Mouse (Mus musculus) midbrain, embryonic 14.5 days (tissue): ENCODE measurements around the gene Tbc1d10a. TPM values are rescaled to one million over a fixed set of nuclear protein-coding genes. Genes with fewer than 3 reads are reported as not detected.
"Not testable (repeated sequence)": the region's sequence is repeated elsewhere in the genome, so short reads cannot be mapped to it uniquely, and the experiment has no call there.

ENCODE experiments used
- ATAC-seq: fragments of 200-750 bp; cut with Nextera tagmentation; 2 replicates; pipeline ENCODE4 v1.8.0; 2017; ENCODE audit warnings: moderate number of reproducible peaks, moderate library complexity; ENCODE audit not compliant: low FRiP score, low TSS enrichment
- DNase-seq: peaks from one replicate; pipeline ENCODE4 v3.0.0-alpha.2; 2015
- H3K27ac ChIP-seq: fragments of 300-500 bp; sonication (generic); replicated peaks from 2 replicates; pipeline ENCODE4 v1.5.1; 2014; ENCODE audit warnings: mild to moderate bottlenecking, low read depth, low read length, moderate library complexity
- H3K27me3 ChIP-seq: fragments of 300-500 bp; sonication (generic); 2 replicates; pipeline ENCODE4 v1.6.1; 2014; ENCODE audit warnings: low read length, control low read depth, mixed read lengths; ENCODE audit not compliant: control insufficient read depth, insufficient read depth
- H3K36me3 ChIP-seq: fragments of 300-500 bp; sonication (generic); 2 replicates; pipeline ENCODE4 v1.6.1; 2014; ENCODE audit warnings: low read length, control low read depth; ENCODE audit not compliant: control insufficient read depth, insufficient read depth
- H3K4me1 ChIP-seq: fragments of 300-500 bp; sonication (generic); 2 replicates; pipeline ENCODE4 v1.6.1; 2014; ENCODE audit warnings: mild to moderate bottlenecking, antibody characterized with exemption, low read length, control low read depth; ENCODE audit not compliant: control insufficient read depth, insufficient read depth
- H3K4me2 ChIP-seq: fragments of 300-500 bp; sonication (generic); 2 replicates; pipeline ENCODE4 v1.6.1; 2014; ENCODE audit warnings: mild to moderate bottlenecking, low read length, moderate library complexity
- H3K4me3 ChIP-seq: fragments of 300-500 bp; sonication (generic); replicated peaks from 2 replicates; pipeline ENCODE4 v1.5.1; 2014; ENCODE audit warnings: low read depth, low read length
- H3K9ac ChIP-seq: fragments of 300-500 bp; sonication (generic); replicated peaks from 2 replicates; pipeline ENCODE4 v1.6.1; 2014; ENCODE audit warnings: mild to moderate bottlenecking, low read length, moderate library complexity
- H3K9me3 ChIP-seq: fragments of 300-500 bp; sonication (generic); 2 replicates; pipeline ENCODE4 v1.6.1; 2016; ENCODE audit warnings: low read length, control low read depth, mixed read lengths; ENCODE audit not compliant: control insufficient read depth
- WGBS: fragments of 180-500 bp; shearing (Covaris S2); extraction: QIAGEN DNeasy Blood & Tissue Kit; methylation state at CpG from one replicate; pipeline ENCODE4 v1.1.7; 2014; 5-methylcytosine and 5-hydroxymethylcytosine counted together
- polyA plus RNA-seq: library from polyadenylated mRNA; unstranded; fragments of >200 nt; fragmentation: Nextera tagmentation; extraction: Ambion mirVana; gene quantifications from 2 replicates; pipeline ENCODE4 v1.2.1, GENCODE M21; 2014

Gene Tbc1d10a
- polyA plus RNA-seq, 1 experiment from 2014 or later: 21.5 TPM

- peaks cover 11% of the 10 kb centered on the region for H3K4me1 ChIP-seq
- H3K27me3 ChIP-seq: no peaks in the 10 kb centered on the region
- no peak overlapping the region for H3K4me2 ChIP-seq
- H3K36me3 ChIP-seq: peaks cover 98% of the 10 kb centered on the region
- no peaks in the 10 kb centered on the region for H3K9me3 ChIP-seq
- H3K27ac ChIP-seq: no peak overlapping the region
- DNase-seq (no peak), ATAC-seq (no peak)
- no peak overlapping the region for H3K9ac ChIP-seq
- H3K4me3 ChIP-seq: no peak overlapping the region
- 93% methylated on average over 7 of the region's 7 CpGs for WGBS
Observed at GRCm38 (mm10) chr11:4166467-4167090, 20.0 kb upstream of the Tbc1d10a start.

- DNase-seq (no peak), ATAC-seq (no peak)
- Histone ChIP-seq H3K9ac (no peak overlapping the region), H3K36me3 (peaks cover 99% of the 10 kb centered on the region), H3K27ac (no peak overlapping the region), H3K9me3 (no peaks in the 10 kb centered on the region), H3K4me2 (no peak overlapping the region), H3K4me1 (no peaks in the 10 kb centered on the region), H3K27me3 (no peaks in the 10 kb centered on the region), H3K4me3 (no peak overlapping the region)
- WGBS: 77% methylated on average over 5 of the region's 5 CpGs
Observed at GRCm38 (mm10) chr11:4174586-4174985, 12.0 kb upstream of the Tbc1d10a start.

GRCm38 (mm10) chr11:4177716-4178115 lies 8.9 kb upstream of the Tbc1d10a start:
- H3K36me3 ChIP-seq: peaks cover 100% of the 10 kb centered on the region
- no peak for ATAC-seq
- H3K27ac ChIP-seq: no peak overlapping the region
- no peak overlapping the region for H3K9ac ChIP-seq
- H3K4me2 ChIP-seq: no peak overlapping the region
- H3K27me3 ChIP-seq: no peaks in the 10 kb centered on the region
- no peaks in the 10 kb centered on the region for H3K4me1 ChIP-seq
- 90% methylated on average over 4 of the region's 4 CpGs for WGBS
- H3K9me3 ChIP-seq: no peaks in the 10 kb centered on the region
- no peak for DNase-seq
- H3K4me3 ChIP-seq: no peak overlapping the region

- peaks cover 63% of the 10 kb centered on the region for H3K36me3 ChIP-seq
- H3K4me3 ChIP-seq: no peak overlapping the region
- ATAC-seq (no peak), DNase-seq (no peak)
- no peak overlapping the region for H3K27ac ChIP-seq
- WGBS: 13% methylated on average over 1 of the region's 1 CpGs
- peaks cover 1% of the 10 kb centered on the region; the same call in 1 of the 2 replicates for H3K4me1 ChIP-seq
- no peak overlapping the region for H3K9ac ChIP-seq
- no peaks in the 10 kb centered on the region for H3K27me3 ChIP-seq
- H3K4me2 ChIP-seq: no peak overlapping the region
- no peaks in the 10 kb centered on the region for H3K9me3 ChIP-seq
Observed at GRCm38 (mm10) chr11:4182061-4182460, 4.5 kb upstream of the Tbc1d10a start.

- H3K4me1 ChIP-seq: peaks cover 10% of the 10 kb centered on the region
- no peak overlapping the region for H3K27ac ChIP-seq
- DNase-seq: peak; percentile 53
- H3K9ac ChIP-seq: no peak overlapping the region
- H3K36me3 ChIP-seq: peaks cover 48% of the 10 kb centered on the region
- H3K9me3 ChIP-seq: no peaks in the 10 kb centered on the region
- ATAC-seq: no peak
- no peaks in the 10 kb centered on the region for H3K27me3 ChIP-seq
- no peak overlapping the region for H3K4me2 ChIP-seq
- H3K4me3 ChIP-seq: no peak overlapping the region
Observed at GRCm38 (mm10) chr11:4183511-4183910, 3.1 kb upstream of the Tbc1d10a start.

GRCm38 (mm10) chr11:4184251-4184952 lies 2.2 kb upstream of the Tbc1d10a start:
- H3K9ac ChIP-seq: no peak overlapping the region
- H3K4me1 ChIP-seq: peaks cover 10% of the 10 kb centered on the region
- DNase-seq (no peak), ATAC-seq (no peak)
- no peaks in the 10 kb centered on the region for H3K27me3 ChIP-seq
- H3K36me3 ChIP-seq: peaks cover 39% of the 10 kb centered on the region
- no peak overlapping the region for H3K27ac ChIP-seq
- no peaks in the 10 kb centered on the region for H3K9me3 ChIP-seq
- H3K4me2 ChIP-seq: no peak overlapping the region
- H3K4me3 ChIP-seq: no peak overlapping the region
- WGBS: 84% methylated on average over 4 of the region's 4 CpGs

GRCm38 (mm10) chr11:4185480-4185879 lies 1.1 kb upstream of the Tbc1d10a start:
- not testable (repeated sequence) for H3K27ac ChIP-seq, H3K9ac ChIP-seq, H3K4me1 ChIP-seq, H3K27me3 ChIP-seq, ATAC-seq, H3K4me3 ChIP-seq, DNase-seq, H3K9me3 ChIP-seq, H3K4me2 ChIP-seq
- WGBS: 95% methylated on average over 6 of the region's 6 CpGs
- H3K36me3 ChIP-seq: peaks cover 29% of the 10 kb centered on the region

GRCm38 (mm10) chr11:4187318-4187700 lies 720 bp downstream of the Tbc1d10a start:
- H3K4me3 ChIP-seq: peak overlapping the region; percentile 84
- H3K27ac ChIP-seq: no peak overlapping the region
- H3K36me3 ChIP-seq: peaks cover 10% of the 10 kb centered on the region
- H3K27me3 ChIP-seq: no peaks in the 10 kb centered on the region
- DNase-seq: peak; percentile 10
- peak overlapping the region; percentile 88 for H3K4me2 ChIP-seq
- no peaks in the 10 kb centered on the region for H3K9me3 ChIP-seq
- H3K9ac ChIP-seq: peak overlapping the region; percentile 84
- WGBS: 10% methylated on average over 9 of the region's 9 CpGs
- peaks cover 10% of the 10 kb centered on the region for H3K4me1 ChIP-seq
- no peak for ATAC-seq

GRCm38 (mm10) chr11:4189182-4189581 lies 2.6 kb downstream of the Tbc1d10a start:
- H3K27ac ChIP-seq: no peak overlapping the region
- H3K4me3 ChIP-seq: no peak overlapping the region
- H3K4me1 ChIP-seq: peaks cover 10% of the 10 kb centered on the region
- no peaks in the 10 kb centered on the region for H3K9me3 ChIP-seq
- H3K27me3 ChIP-seq: no peaks in the 10 kb centered on the region
- H3K36me3 ChIP-seq: 0 out of 2 replicates have a peak, but pooled peaks cover 3% of the 10 kb centered on the region
- H3K9ac ChIP-seq: no peak overlapping the region
- no peak for ATAC-seq
- WGBS: 86% methylated on average over 6 of the region's 6 CpGs
- no peak for DNase-seq
- no peak overlapping the region for H3K4me2 ChIP-seq
